28 mouse cellular contexts compared by ENCODE assay signal in genomic region chr10:18118336-18118735, GRCm38 (mm10).
DNase-seq lines count a peak whose midpoint lies in the region; ATAC-seq and TF ChIP-seq lines count a peak whose summit lies in the region.
"Had no signal": no experiment of that assay in that cellular context is flagged by ENCODE, and none has a peak within 500 bp of the region (broad histone marks: within the 10 kb centered on the region; RNA-seq: fewer than 3 reads in every experiment).

No protein-coding gene starts in this region.

- H3K9me3 ChIP-seq in midbrain, postnatal 0 days (ENCODE audit: low read length) = no peaks in the 10 kb centered on the region
- H3K9me3 ChIP-seq: heart, embryonic 13.5 days; hindbrain, embryonic 15.5 days; limb, embryonic 10.5 days; limb, embryonic 15.5 days; liver, embryonic 13.5 days; megakaryocyte, embryonic 14.5 days; midbrain, embryonic 13.5 days had no signal

- H3K36me3 ChIP-seq in midbrain, postnatal 0 days (ENCODE audit: insufficient read depth, low read length) = peaks cover 40% of the 10 kb centered on the region

- WGBS in midbrain, postnatal 0 days = 85% methylated on average over 8 of the region's 8 CpGs

- TF ChIP-seq CTCF in midbrain, postnatal 0 days (IDR thresholded peaks at IDR 0.05) = no peak

- no peak overlapping the region for H3K4me2 ChIP-seq in midbrain, postnatal 0 days (ENCODE audit: low read depth, low read length, poor library complexity, severe bottlenecking)
- H3K4me2 ChIP-seq: heart, embryonic 13.5 days; hindbrain, embryonic 15.5 days; limb, embryonic 15.5 days; liver, embryonic 13.5 days; midbrain, embryonic 13.5 days had no signal

- no peak overlapping the region for H3K27ac ChIP-seq in midbrain, postnatal 0 days (ENCODE audit: low read depth, low read length)
- H3K27ac ChIP-seq: gastrocnemius, adult 2 months; heart, adult 2 months; heart, embryonic 13.5 days; hindbrain, embryonic 15.5 days; limb, embryonic 10.5 days; limb, embryonic 15.5 days; liver, embryonic 13.5 days; midbrain, embryonic 13.5 days had no signal

- H3K27me3 ChIP-seq in midbrain, postnatal 0 days (ENCODE audit: insufficient read depth, low read length) = no peaks in the 10 kb centered on the region
- H3K27me3 ChIP-seq: CH12.LX; heart, embryonic 13.5 days; hindbrain, embryonic 15.5 days; limb, embryonic 15.5 days; liver, embryonic 13.5 days; megakaryocyte, embryonic 14.5 days; midbrain, embryonic 13.5 days had no signal

- no peak overlapping the region for H3K4me3 ChIP-seq in midbrain, postnatal 0 days (ENCODE audit: low read depth, low read length)
- H3K4me3 ChIP-seq: gastrocnemius, adult 2 months; heart, adult 2 months; heart, embryonic 13.5 days; hindbrain, embryonic 15.5 days; limb, embryonic 10.5 days; limb, embryonic 15.5 days; liver, embryonic 13.5 days; megakaryocyte, embryonic 14.5 days; midbrain, embryonic 13.5 days had no signal

- H3K9ac ChIP-seq in midbrain, postnatal 0 days (replicated peaks; ENCODE audit: low read length, poor library complexity, severe bottlenecking) = no peak overlapping the region
- H3K9ac ChIP-seq: heart, embryonic 13.5 days; hindbrain, embryonic 15.5 days; limb, embryonic 15.5 days; liver, embryonic 13.5 days; midbrain, embryonic 13.5 days had no signal

- no peak for ATAC-seq in midbrain, postnatal 0 days (ENCODE audit: low FRiP score)
- ATAC-seq: activated CD4-positive, CD25-positive, alpha-beta regulatory T cell, adult 4 months; forebrain, embryonic 14.5 days; lung, postnatal 0 days; midbrain, embryonic 13.5 days had no signal

- peak; percentile 1 for DNase-seq in embryo, embryonic 10.5 days (ENCODE audit: low spot score)
- DNase-seq in embryo, embryonic 11 days = no peak
- DNase-seq in ovary, postnatal 36 days (ENCODE audit: low spot score) = peak; percentile 43
- no peak for DNase-seq in ovary, postnatal 10 days (ENCODE audit: low spot score)
- peak; percentile 53 for DNase-seq in kidney, postnatal 10 days
- DNase-seq in yolk sac, embryonic 10.5 days (ENCODE audit: low spot score) = peak; percentile 14
- DNase-seq in testis, postnatal 10 days (ENCODE audit: low spot score) = no peak
- DNase-seq in midbrain, postnatal 0 days (ENCODE audit: low spot score) = no peak
- DNase-seq: adrenal gland, adult 2 months; cerebellum, adult 9-10 months; gastrocnemius, adult 2 months; heart, adult 2 months; heart, postnatal 10 days; liver, embryonic 13.5 days; lung, adult 18-20 months; lung, postnatal 4 days; right cerebral cortex, postnatal 4 days; thymus, postnatal 14 days had no signal

- no peaks in the 10 kb centered on the region for H3K4me1 ChIP-seq in midbrain, postnatal 0 days (ENCODE audit: insufficient read depth, low read length)
- H3K4me1 ChIP-seq: heart, embryonic 13.5 days; hindbrain, embryonic 15.5 days; limb, embryonic 10.5 days; limb, embryonic 15.5 days; liver, embryonic 13.5 days; midbrain, embryonic 13.5 days had no signal

Comparison
In these comparisons a context has a peak if more than half of its experiments do, and no peak if none do; other contexts are left out.
1. DNase-seq: peak in embryo, embryonic 10.5 days (single experiment), ovary, postnatal 36 days (single experiment), kidney, postnatal 10 days (single experiment) and yolk sac, embryonic 10.5 days (single experiment); none in embryo, embryonic 11 days (single experiment), ovary, postnatal 10 days (single experiment), testis, postnatal 10 days (single experiment) and midbrain, postnatal 0 days (single experiment).